Mouse (Mus musculus) embryonic facial prominence, embryonic 10.5 days (tissue): ENCODE results near the gene Itpr3. TPM values are rescaled to one million over a fixed set of nuclear protein-coding genes. Genes with fewer than 3 reads are reported as not detected.
A peak's percentile ranks its signal among the peaks of the same experiment; 100 is the strongest.

Experiments
- DNase-seq: peaks from one replicate; pipeline ENCODE4 v3.0.0-alpha.2; 2017; ENCODE audit warnings: low spot score
- H3K27ac ChIP-seq: fragments of 300-500 bp; sonication (generic); replicated peaks from 2 replicates; pipeline ENCODE4 v1.5.1; 2016; ENCODE audit warnings: mild to moderate bottlenecking
- H3K27me3 ChIP-seq: fragments of 300-500 bp; sonication (generic); replicated peaks from 2 replicates; pipeline ENCODE4 v1.6.1; 2016; ENCODE audit warnings: low read depth, mild to moderate bottlenecking; ENCODE audit not compliant: poor library complexity, severe bottlenecking
- H3K36me3 ChIP-seq: fragments of 300-500 bp; sonication (generic); replicated peaks from 2 replicates; pipeline ENCODE4 v1.6.1; 2016; ENCODE audit warnings: mild to moderate bottlenecking, moderate library complexity
- H3K4me1 ChIP-seq: fragments of 300-500 bp; sonication (generic); 2 replicates; pipeline ENCODE4 v1.6.1; 2016
- H3K4me3 ChIP-seq: fragments of 300-500 bp; sonication (generic); 2 replicates; pipeline ENCODE4 v1.5.1; 2016; ENCODE audit warnings: mild to moderate bottlenecking, moderate library complexity
- H3K9me3 ChIP-seq: fragments of 300-500 bp; sonication (generic); 2 replicates; pipeline ENCODE4 v1.6.1; 2016; ENCODE audit warnings: mild to moderate bottlenecking
- WGBS: fragments of 180-500 bp; shearing (Covaris S2); methylation state at CpG from one replicate; pipeline ENCODE4 v1.1.7; 2016; 5-methylcytosine and 5-hydroxymethylcytosine counted together
- polyA plus RNA-seq: library from polyadenylated mRNA; unstranded; fragments of >200 nt; fragmentation: Nextera tagmentation; extraction: Ambion mirVana; gene quantifications from 2 replicates; pipeline ENCODE4 v1.2.1, GENCODE M21; 2016

The Itpr3 gene
- polyA plus RNA-seq, 1 experiment from 2014 or later, result 4.0 TPM

- no peak overlapping the region for H3K27ac ChIP-seq
- H3K4me3 ChIP-seq, result no peak overlapping the region
- WGBS, result 94% methylated on average over 3 of the region's 3 CpGs
- H3K4me1 ChIP-seq, result peaks cover 58% of the 10 kb centered on the region
- H3K9me3 ChIP-seq, result no peaks in the 10 kb centered on the region
- DNase-seq, result no peak
- H3K27me3 ChIP-seq, result peaks cover 41% of the 10 kb centered on the region
- H3K36me3 ChIP-seq, result no peaks in the 10 kb centered on the region
Measured at GRCm38 (mm10) chr17:27061727-27062126, 4.6 kb downstream of the Itpr3 start.

GRCm38 (mm10) chr17:27062684-27063083 lies 5.6 kb downstream of the Itpr3 start:
- WGBS, result 93% methylated on average over 7 of the region's 7 CpGs
- Histone ChIP-seq H3K9me3 (no peaks in the 10 kb centered on the region), H3K36me3 (no peaks in the 10 kb centered on the region), H3K27ac (no peak overlapping the region), H3K4me3 (no peak overlapping the region), H3K4me1 (peaks cover 48% of the 10 kb centered on the region), H3K27me3 (peaks cover 32% of the 10 kb centered on the region)
- no peak for DNase-seq

DNA sequence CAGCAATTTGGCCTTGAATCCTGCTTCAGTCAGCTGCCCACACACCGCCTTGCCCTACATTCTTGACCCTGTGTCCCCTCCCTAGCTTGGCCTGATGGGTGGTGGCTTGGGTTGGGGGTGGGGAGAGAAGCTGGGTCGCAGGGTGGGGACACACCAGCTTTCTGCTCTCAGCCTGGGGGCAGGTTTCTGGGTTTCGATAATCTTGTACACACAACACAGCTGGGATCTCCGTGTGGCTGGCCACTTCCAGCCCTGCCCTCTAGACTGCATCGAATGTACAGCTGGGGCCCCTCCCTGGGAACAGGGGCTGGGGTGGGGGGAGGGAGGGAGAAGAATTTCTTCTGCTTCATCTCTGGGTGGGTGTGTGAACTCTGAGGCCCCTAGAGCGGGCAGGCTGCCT lies 6.6 kb downstream of the Itpr3 start:
- Histone ChIP-seq H3K27ac (peak overlapping the region; percentile 65), H3K27me3 (peaks cover 22% of the 10 kb centered on the region), H3K4me1 (peaks cover 38% of the 10 kb centered on the region), H3K36me3 (no peaks in the 10 kb centered on the region), H3K9me3 (no peaks in the 10 kb centered on the region), H3K4me3 (peak overlapping the region; percentile 18; the same call in 1 of the 2 replicates)
- DNase-seq, result no peak
- WGBS, result 42% methylated on average over 6 of the region's 6 CpGs

GRCm38 (mm10) chr17:27064195-27064594 lies 7.1 kb downstream of the Itpr3 start:
- H3K27ac ChIP-seq, result peak overlapping the region; percentile 65
- WGBS, result 66% methylated on average over 2 of the region's 2 CpGs

GRCm38 (mm10) chr17:27066065-27066464 lies 9.0 kb downstream of the Itpr3 start:
- H3K9me3 ChIP-seq, result no peaks in the 10 kb centered on the region
- H3K4me1 ChIP-seq, result peaks cover 37% of the 10 kb centered on the region
- H3K27ac ChIP-seq, result no peak overlapping the region
- H3K4me3 ChIP-seq, result no peak overlapping the region
- no peaks in the 10 kb centered on the region for H3K36me3 ChIP-seq
- 82% methylated on average over 7 of the region's 7 CpGs for WGBS
- no peak for DNase-seq
- no peaks in the 10 kb centered on the region for H3K27me3 ChIP-seq

More at GRCm38 (mm10) chr17:27064195-27064594, 7.1 kb downstream of the Itpr3 start:
- Histone ChIP-seq H3K27me3 (peaks cover 17% of the 10 kb centered on the region), H3K9me3 (no peaks in the 10 kb centered on the region), H3K4me1 (peaks cover 35% of the 10 kb centered on the region), H3K36me3 (no peaks in the 10 kb centered on the region), H3K4me3 (no peak overlapping the region)
- no peak for DNase-seq

GRCm38 (mm10) chr17:27069071-27069470 lies 12.0 kb downstream of the Itpr3 start:
- 69% methylated on average over 5 of the region's 5 CpGs for WGBS
- DNase-seq, result no peak
- Histone ChIP-seq H3K27ac (peak overlapping the region; percentile 57; the same call in 1 of the 2 replicates), H3K27me3 (no peaks in the 10 kb centered on the region), H3K36me3 (no peaks in the 10 kb centered on the region), H3K9me3 (no peaks in the 10 kb centered on the region), H3K4me1 (peaks cover 32% of the 10 kb centered on the region), H3K4me3 (no peak overlapping the region)

DNA sequence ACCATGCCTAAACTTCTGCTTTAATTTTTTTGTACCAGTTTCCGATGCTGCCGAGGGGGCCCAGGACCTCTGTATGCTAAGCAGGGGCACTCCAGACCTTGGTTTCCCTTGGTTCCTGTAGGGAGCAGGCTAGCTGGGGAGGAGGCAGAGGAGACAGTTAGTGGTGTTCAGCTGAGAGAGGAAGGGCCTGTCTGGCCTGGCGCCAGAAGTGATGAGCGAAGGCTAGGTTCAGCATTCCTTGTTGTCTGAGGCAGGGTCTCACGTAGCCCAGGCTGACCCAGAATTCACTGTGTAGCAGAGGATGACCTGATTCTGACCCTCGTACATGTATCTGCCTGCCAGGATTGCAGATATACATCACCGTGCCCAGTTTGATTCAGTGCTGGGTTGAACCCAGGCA lies 13.8 kb downstream of the Itpr3 start:
- H3K9me3 ChIP-seq, result no peaks in the 10 kb centered on the region
- no peak for DNase-seq
- peaks cover 37% of the 10 kb centered on the region for H3K4me1 ChIP-seq
- H3K27me3 ChIP-seq, result no peaks in the 10 kb centered on the region
- WGBS, result 92% methylated on average over 7 of the region's 7 CpGs
- no peak overlapping the region for H3K27ac ChIP-seq
- H3K36me3 ChIP-seq, result no peaks in the 10 kb centered on the region
- H3K4me3 ChIP-seq, result no peak overlapping the region

DNA sequence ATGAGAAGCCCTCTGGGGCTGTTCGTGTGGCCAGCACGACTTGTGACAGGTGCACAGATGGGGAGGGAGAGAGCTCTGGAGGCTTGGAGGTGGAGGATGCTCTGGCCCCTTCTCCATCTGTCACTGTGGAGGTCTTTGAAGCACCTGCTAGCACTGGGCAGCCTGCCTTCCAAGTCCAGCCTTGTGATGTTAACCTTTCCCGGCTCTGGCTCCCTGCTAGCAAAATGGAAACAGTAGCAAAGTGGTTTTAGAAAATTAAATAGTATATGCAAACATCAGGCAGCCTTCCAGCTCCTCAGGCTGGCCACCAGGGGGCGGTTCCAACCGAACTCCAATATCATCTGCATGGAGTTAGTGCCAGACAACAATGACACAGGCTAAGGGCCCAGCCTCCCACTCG lies 14.5 kb downstream of the Itpr3 start:
- 49% methylated on average over 6 of the region's 6 CpGs for WGBS
- H3K36me3 ChIP-seq, result no peaks in the 10 kb centered on the region
- DNase-seq, result peak; percentile 66
- no peak overlapping the region for H3K27ac ChIP-seq
- H3K9me3 ChIP-seq, result no peaks in the 10 kb centered on the region
- H3K27me3 ChIP-seq, result no peaks in the 10 kb centered on the region
- H3K4me1 ChIP-seq, result peaks cover 33% of the 10 kb centered on the region
- H3K4me3 ChIP-seq, result no peak overlapping the region

- H3K27ac ChIP-seq, result no peak overlapping the region
- H3K4me3 ChIP-seq, result no peak overlapping the region
- H3K36me3 ChIP-seq, result no peaks in the 10 kb centered on the region
- H3K4me1 ChIP-seq, result peaks cover 32% of the 10 kb centered on the region
- H3K9me3 ChIP-seq, result no peaks in the 10 kb centered on the region
- H3K27me3 ChIP-seq, result no peaks in the 10 kb centered on the region
- WGBS, result 92% methylated on average over 8 of the region's 8 CpGs
- DNase-seq, result no peak
Measured at GRCm38 (mm10) chr17:27072363-27072762, 15.3 kb downstream of the Itpr3 start.

GRCm38 (mm10) chr17:27073126-27073525 lies 16.0 kb downstream of the Itpr3 start:
- Histone ChIP-seq H3K4me1 (peaks cover 32% of the 10 kb centered on the region), H3K9me3 (peaks cover 3% of the 10 kb centered on the region; the same call in 1 of the 2 replicates), H3K4me3 (no peak overlapping the region), H3K27me3 (no peaks in the 10 kb centered on the region), H3K36me3 (no peaks in the 10 kb centered on the region), H3K27ac (no peak overlapping the region)
- no peak for DNase-seq
- 81% methylated on average over 5 of the region's 5 CpGs for WGBS

DNA sequence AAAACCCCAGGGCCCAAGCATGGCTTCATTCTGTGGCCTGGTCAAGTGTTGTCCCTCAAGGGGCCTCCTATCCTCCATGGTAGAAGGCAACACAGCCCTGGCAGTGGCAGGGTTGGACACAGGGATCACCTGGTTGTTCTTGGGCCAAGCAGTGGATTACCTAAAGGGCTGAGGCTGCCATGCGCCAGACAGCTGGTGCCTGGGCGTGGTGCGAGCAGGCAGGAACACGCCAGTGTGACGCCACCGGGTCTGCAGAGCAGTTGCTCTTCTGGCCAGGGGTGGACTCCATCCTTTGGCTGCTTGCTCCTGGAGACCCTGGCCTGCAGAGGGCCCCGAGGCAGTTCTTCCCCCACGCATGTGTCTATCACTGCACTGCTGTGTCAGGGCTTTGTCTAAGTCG lies 16.7 kb downstream of the Itpr3 start:
- 76% methylated on average over 9 of the region's 9 CpGs for WGBS
- H3K4me1 ChIP-seq, result peaks cover 32% of the 10 kb centered on the region
- H3K36me3 ChIP-seq, result no peaks in the 10 kb centered on the region
- peaks cover 3% of the 10 kb centered on the region; the same call in 1 of the 2 replicates for H3K9me3 ChIP-seq
- no peak overlapping the region for H3K4me3 ChIP-seq
- no peak for DNase-seq
- peak overlapping the region; percentile 52 for H3K27ac ChIP-seq
- no peaks in the 10 kb centered on the region for H3K27me3 ChIP-seq

GRCm38 (mm10) chr17:27074236-27074635 lies 17.1 kb downstream of the Itpr3 start:
- H3K4me1 ChIP-seq, result peaks cover 30% of the 10 kb centered on the region
- no peaks in the 10 kb centered on the region for H3K27me3 ChIP-seq
- H3K27ac ChIP-seq, result peak overlapping the region; percentile 52
- H3K4me3 ChIP-seq, result no peak overlapping the region
- H3K36me3 ChIP-seq, result no peaks in the 10 kb centered on the region
- H3K9me3 ChIP-seq, result peaks cover 3% of the 10 kb centered on the region; the same call in 1 of the 2 replicates
- no peak for DNase-seq
- WGBS, result 74% methylated on average over 6 of the region's 6 CpGs

DNA sequence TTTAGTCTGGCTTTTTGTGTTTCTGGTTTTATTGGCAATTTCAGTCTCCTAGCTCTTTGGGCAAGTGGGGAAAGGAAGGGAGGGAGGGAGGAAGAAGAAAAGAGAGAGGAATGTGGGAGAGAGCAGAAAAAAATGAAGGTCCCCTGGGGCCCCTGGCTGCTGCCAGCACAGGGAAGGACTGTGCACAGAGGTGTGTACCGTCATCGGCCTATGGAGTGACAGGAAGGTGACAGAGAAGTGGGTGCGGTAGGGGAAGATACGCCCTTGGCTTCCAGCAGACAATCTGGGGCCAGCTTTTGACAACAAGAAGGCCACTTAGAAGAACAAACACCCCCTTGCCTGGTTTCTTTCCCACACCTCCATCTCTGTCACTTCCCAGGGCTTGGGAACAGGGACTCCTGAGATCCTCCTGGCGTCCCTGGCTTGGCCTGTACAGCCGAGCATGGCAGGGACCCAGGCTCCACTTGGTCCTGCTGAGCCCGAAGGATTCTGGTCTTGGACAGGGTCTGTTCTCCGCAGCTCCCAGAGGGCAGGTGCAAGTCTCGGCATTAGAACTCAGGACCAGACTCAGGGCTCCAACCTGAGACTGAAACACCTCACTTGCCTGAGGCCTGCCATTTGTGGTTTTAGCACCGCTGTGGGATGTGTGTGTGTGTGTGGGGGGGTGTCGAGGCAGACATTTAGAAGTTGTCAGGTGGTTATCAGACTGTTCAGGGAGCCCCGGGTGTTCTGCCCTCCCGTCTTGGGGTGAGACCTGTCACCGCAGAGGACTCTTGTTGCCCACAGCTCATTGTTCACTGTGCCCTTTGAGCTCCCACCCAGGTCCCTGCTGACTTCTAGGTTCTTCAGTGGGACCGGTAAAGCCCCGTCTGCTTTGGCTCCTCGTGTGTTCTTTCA lies 18.0 kb downstream of the Itpr3 start:
- no peak overlapping the region for H3K27ac ChIP-seq
- WGBS, result 86% methylated on average over 17 of the region's 17 CpGs
- peaks cover 23% of the 10 kb centered on the region for H3K4me1 ChIP-seq
- H3K36me3 ChIP-seq, result no peaks in the 10 kb centered on the region
- DNase-seq, result no peak
- no peak overlapping the region for H3K4me3 ChIP-seq
- peaks cover 3% of the 10 kb centered on the region; the same call in 1 of the 2 replicates for H3K9me3 ChIP-seq
- no peaks in the 10 kb centered on the region for H3K27me3 ChIP-seq
